Mouse (Mus musculus): ENCODE measurements at regions not wholly inside any gene's neighbourhood (a gene's known extent, or its start where the extent isn't known, plus 50 kb on each side); places are given as distances from the start of the nearest gene placed in this dataset.

DNA sequence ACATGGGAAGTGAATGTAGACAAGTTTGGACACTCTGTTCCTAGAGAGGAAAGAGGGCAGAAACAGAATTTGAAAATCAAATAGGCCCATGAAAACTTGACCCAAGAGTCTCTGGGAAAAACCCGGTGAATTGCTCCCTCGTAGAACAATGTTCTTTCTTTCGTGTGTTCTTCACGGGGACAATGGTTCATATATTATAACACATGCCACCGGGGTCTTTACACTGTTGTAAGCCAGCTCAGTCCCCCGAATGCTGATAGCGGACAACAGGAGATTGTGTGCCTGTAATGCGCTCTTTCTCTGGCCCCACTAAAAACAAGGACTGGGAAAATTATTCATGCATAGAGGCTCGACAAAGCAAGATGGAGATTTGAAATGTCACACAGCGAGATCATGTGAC, 225.4 kb upstream of the Irx4 start:
- TF ChIP-seq CTCF (IDR thresholded peaks at IDR 0.05; ENCODE audit: low read depth) (no peak), EP300 (optimal IDR thresholded peaks at IDR 0.05) (no peak)

Measured in stomach, postnatal 0 days (tissue).